Mouse (Mus musculus) limb, embryonic 10.5 days (tissue): ENCODE data around the gene Traf5. TPM values are rescaled to one million over a fixed set of nuclear protein-coding genes. Genes with fewer than 3 reads are reported as not detected.

Experiments
- DNase-seq: peaks from one replicate; pipeline ENCODE4 v3.0.0-alpha.2; 2017; ENCODE audit warnings: low spot score
- H3K27ac ChIP-seq: fragments of 300-500 bp; sonication (generic); 2 replicates; pipeline ENCODE4 v1.5.1; 2016; ENCODE audit warnings: mild to moderate bottlenecking
- H3K27me3 ChIP-seq: fragments of 300-500 bp; sonication (generic); 2 replicates; pipeline ENCODE4 v1.6.1; 2016; ENCODE audit warnings: low read depth, mild to moderate bottlenecking; ENCODE audit not compliant: poor library complexity, severe bottlenecking
- H3K36me3 ChIP-seq: fragments of 300-500 bp; sonication (generic); 2 replicates; pipeline ENCODE4 v1.6.1; 2016; ENCODE audit warnings: mild to moderate bottlenecking, moderate library complexity
- H3K4me1 ChIP-seq: fragments of 300-500 bp; sonication (generic); 2 replicates; pipeline ENCODE4 v1.6.1; 2016
- H3K4me3 ChIP-seq: fragments of 300-500 bp; sonication (generic); 2 replicates; pipeline ENCODE4 v1.5.1; 2016; ENCODE audit warnings: mild to moderate bottlenecking, moderate library complexity
- H3K9me3 ChIP-seq: fragments of 300-500 bp; sonication (generic); replicated peaks from 2 replicates; pipeline ENCODE4 v1.6.1; 2016; ENCODE audit warnings: mild to moderate bottlenecking
- WGBS: fragments of 180-500 bp; shearing (Covaris S2); methylation state at CpG from one replicate; pipeline ENCODE4 v1.1.7; 2016; 5-methylcytosine and 5-hydroxymethylcytosine counted together
- polyA plus RNA-seq: library from polyadenylated mRNA; unstranded; fragments of >200 nt; fragmentation: Nextera tagmentation; extraction: Ambion mirVana; gene quantifications from 2 replicates; pipeline ENCODE4 v1.2.1, GENCODE M21; 2016

Traf5 gene
- 4.3 and 6.6 TPM in 2 replicates for polyA plus RNA-seq

GRCm38 (mm10) chr1:192091806-192092772 is at the start of gene Traf5:
TSS of gene Traf5 (minus strand) at chr1:192092559.
- peak within 1 kb of the TSS; percentile 86 for H3K27ac ChIP-seq
- WGBS = 2% methylated on average over 63 of the region's 63 CpGs
- peak; percentile 95 for DNase-seq
- peaks cover 10% of the 10 kb centered on the region for H3K4me1 ChIP-seq
- H3K9me3 ChIP-seq = no peaks in the 10 kb centered on the region
- peaks cover 28% of the 10 kb centered on the region for H3K27me3 ChIP-seq
- peak within 1 kb of the TSS; percentile 67 for H3K4me3 ChIP-seq
- no peaks in the 10 kb centered on the region for H3K36me3 ChIP-seq

- Histone ChIP-seq H3K27me3 (no peaks in the 10 kb centered on the region), H3K4me1 (peaks cover 17% of the 10 kb centered on the region), H3K4me3 (no peak overlapping the region), H3K27ac (no peak overlapping the region), H3K36me3 (no peaks in the 10 kb centered on the region), H3K9me3 (no peaks in the 10 kb centered on the region)
- DNase-seq = no peak
- WGBS = 97% methylated on average over 2 of the region's 2 CpGs
Measured at GRCm38 (mm10) chr1:192140313-192140712, 48.0 kb upstream of the Traf5 start.

GRCm38 (mm10) chr1:192137926-192138910 is 45.9 kb upstream of the Traf5 start, which contains the start of gene Rcor3:
TSS of gene Rcor3 (minus strand) at chr1:192138062.
- under 1% methylated on average over 66 of the region's 88 CpGs for WGBS
- no peaks in the 10 kb centered on the region for H3K9me3 ChIP-seq
- peak; percentile 85 for DNase-seq

GRCm38 (mm10) chr1:192137291-192137925 is 45.0 kb upstream of the Traf5 start:
- no peaks in the 10 kb centered on the region for H3K27me3 ChIP-seq
- H3K9me3 ChIP-seq = no peaks in the 10 kb centered on the region
- 1% methylated on average over 49 of the region's 61 CpGs for WGBS
- H3K4me1 ChIP-seq = peaks cover 17% of the 10 kb centered on the region
- DNase-seq = peak; percentile 73
- peak overlapping the region; percentile 93 for H3K4me3 ChIP-seq
- peak overlapping the region; percentile 98 for H3K27ac ChIP-seq
- peaks cover 4% of the 10 kb centered on the region; the same call in 1 of the 2 replicates for H3K36me3 ChIP-seq

More at GRCm38 (mm10) chr1:192137926-192138910, 45.9 kb upstream of the Traf5 start, which contains the start of gene Rcor3:
- Histone ChIP-seq H3K4me3 (peak within 1 kb of the TSS; percentile 93), H3K4me1 (peaks cover 17% of the 10 kb centered on the region), H3K36me3 (peaks cover 4% of the 10 kb centered on the region; the same call in 1 of the 2 replicates), H3K27ac (peak within 1 kb of the TSS; percentile 98), H3K27me3 (no peaks in the 10 kb centered on the region)

GRCm38 (mm10) chr1:192136561-192137290 is 44.4 kb upstream of the Traf5 start:
- H3K36me3 ChIP-seq = peaks cover 4% of the 10 kb centered on the region; the same call in 1 of the 2 replicates
- no peaks in the 10 kb centered on the region for H3K27me3 ChIP-seq
- peak; percentile 83 for DNase-seq
- under 1% methylated on average over 55 of the region's 55 CpGs for WGBS
- H3K4me3 ChIP-seq = peak overlapping the region; percentile 93
- no peaks in the 10 kb centered on the region for H3K9me3 ChIP-seq
- peak overlapping the region; percentile 98 for H3K27ac ChIP-seq
- H3K4me1 ChIP-seq = peaks cover 17% of the 10 kb centered on the region

- H3K36me3 ChIP-seq = peaks cover 32% of the 10 kb centered on the region
- no peaks in the 10 kb centered on the region for H3K9me3 ChIP-seq
- no peak overlapping the region for H3K27ac ChIP-seq
- no peaks in the 10 kb centered on the region for H3K4me1 ChIP-seq
- DNase-seq = no peak
- no peaks in the 10 kb centered on the region for H3K27me3 ChIP-seq
- H3K4me3 ChIP-seq = no peak overlapping the region
- 89% methylated on average over 1 of the region's 1 CpGs for WGBS
Measured at GRCm38 (mm10) chr1:192130202-192130601, 37.8 kb upstream of the Traf5 start.

GRCm38 (mm10) chr1:192128343-192128742 is 36.0 kb upstream of the Traf5 start:
- Histone ChIP-seq H3K27ac (no peak overlapping the region), H3K4me3 (no peak overlapping the region), H3K27me3 (no peaks in the 10 kb centered on the region), H3K36me3 (peaks cover 47% of the 10 kb centered on the region), H3K9me3 (no peaks in the 10 kb centered on the region), H3K4me1 (no peaks in the 10 kb centered on the region)
- WGBS = 94% methylated on average over 8 of the region's 8 CpGs
- no peak for DNase-seq

- WGBS = 96% methylated on average over 6 of the region's 6 CpGs
- Histone ChIP-seq H3K27me3 (no peaks in the 10 kb centered on the region), H3K4me1 (no peaks in the 10 kb centered on the region), H3K4me3 (no peak overlapping the region), H3K9me3 (no peaks in the 10 kb centered on the region), H3K27ac (no peak overlapping the region), H3K36me3 (peaks cover 69% of the 10 kb centered on the region)
- DNase-seq = no peak
Measured at GRCm38 (mm10) chr1:192125761-192126160, 33.4 kb upstream of the Traf5 start.

- Histone ChIP-seq H3K4me1 (no peaks in the 10 kb centered on the region), H3K4me3 (no peak overlapping the region), H3K9me3 (no peaks in the 10 kb centered on the region), H3K27me3 (no peaks in the 10 kb centered on the region), H3K36me3 (peaks cover 83% of the 10 kb centered on the region), H3K27ac (no peak overlapping the region)
- no peak for DNase-seq
- 90% methylated on average over 6 of the region's 6 CpGs for WGBS
Measured at GRCm38 (mm10) chr1:192116262-192116661, 23.9 kb upstream of the Traf5 start.

- peaks cover 82% of the 10 kb centered on the region for H3K36me3 ChIP-seq
- 94% methylated on average over 1 of the region's 1 CpGs for WGBS
- H3K9me3 ChIP-seq = no peaks in the 10 kb centered on the region
- H3K4me3 ChIP-seq = no peak overlapping the region
- H3K27me3 ChIP-seq = no peaks in the 10 kb centered on the region
- H3K4me1 ChIP-seq = no peaks in the 10 kb centered on the region
- no peak for DNase-seq
- H3K27ac ChIP-seq = no peak overlapping the region
Measured at GRCm38 (mm10) chr1:192115378-192115777, 23.0 kb upstream of the Traf5 start.

GRCm38 (mm10) chr1:192109169-192109568 is 16.8 kb upstream of the Traf5 start:
- WGBS = 87% methylated on average over 6 of the region's 6 CpGs
- no peaks in the 10 kb centered on the region for H3K9me3 ChIP-seq
- no peaks in the 10 kb centered on the region for H3K27me3 ChIP-seq
- H3K4me3 ChIP-seq = no peak overlapping the region
- H3K27ac ChIP-seq = no peak overlapping the region
- DNase-seq = no peak
- H3K36me3 ChIP-seq = peaks cover 57% of the 10 kb centered on the region
- no peaks in the 10 kb centered on the region for H3K4me1 ChIP-seq
